Mouse (Mus musculus) limb, embryonic 15.5 days (tissue): ENCODE measurements around the gene Gm10401. TPM values are rescaled to one million over a fixed set of nuclear protein-coding genes. Genes with fewer than 3 reads are reported as not detected.
A peak's percentile ranks its signal among the peaks of the same experiment; 100 is the strongest.
"Not testable (repeated sequence)": the region's sequence is repeated elsewhere in the genome, so short reads cannot be mapped to it uniquely, and the experiment has no call there.

ENCODE experiments used
- ATAC-seq: fragments of 200-750 bp; cut with Nextera tagmentation; 2 replicates; pipeline ENCODE4 v1.8.0; 2017; ENCODE audit warnings: low read depth, moderate TSS enrichment; ENCODE audit not compliant: insufficient number of reproducible peaks, low FRiP score, low TSS enrichment
- H3K27ac ChIP-seq: fragments of 300-500 bp; sonication (generic); 2 replicates; pipeline ENCODE4 v1.5.1; 2015; ENCODE audit warnings: moderate library complexity, mild to moderate bottlenecking, inconsistent platforms
- H3K27me3 ChIP-seq: fragments of 300-500 bp; sonication (generic); 2 replicates; pipeline ENCODE4 v1.6.1; 2015; ENCODE audit warnings: inconsistent platforms
- H3K36me3 ChIP-seq: fragments of 300-500 bp; sonication (generic); 2 replicates; pipeline ENCODE4 v1.6.1; 2015; ENCODE audit warnings: inconsistent platforms
- H3K4me1 ChIP-seq: fragments of 300-500 bp; sonication (generic); 2 replicates; pipeline ENCODE4 v1.6.1; 2015; ENCODE audit warnings: inconsistent platforms
- H3K4me2 ChIP-seq: fragments of 300-500 bp; sonication (generic); 2 replicates; pipeline ENCODE4 v1.6.1; 2015; ENCODE audit warnings: mild to moderate bottlenecking, inconsistent platforms
- H3K4me3 ChIP-seq: fragments of 300-500 bp; sonication (generic); 2 replicates; pipeline ENCODE4 v1.5.1; 2015; ENCODE audit warnings: mild to moderate bottlenecking, inconsistent platforms
- H3K9ac ChIP-seq: fragments of 300-500 bp; sonication (generic); 2 replicates; pipeline ENCODE4 v1.6.1; 2015; ENCODE audit warnings: inconsistent platforms
- H3K9me3 ChIP-seq: fragments of 300-500 bp; sonication (generic); 2 replicates; pipeline ENCODE4 v1.6.1; 2016; ENCODE audit warnings: inconsistent platforms
- WGBS: fragments of 180-500 bp; shearing (Covaris S2); methylation state at CpG from one replicate; pipeline ENCODE4 v1.1.7; 2015; 5-methylcytosine and 5-hydroxymethylcytosine counted together
- polyA plus RNA-seq: library from polyadenylated mRNA; unstranded; fragments of >200 nt; fragmentation: Nextera tagmentation; extraction: Ambion mirVana; gene quantifications from 2 replicates; pipeline ENCODE4 v1.2.1, GENCODE M21; 2015

The Gm10401 gene
- polyA plus RNA-seq, 1 experiment from 2014 or later = 48.3 TPM

GRCm38 (mm10) chr5:115081636-115082035, 16.5 kb downstream of the Gm10401 start:
- no peak overlapping the region for H3K9ac ChIP-seq
- H3K4me1 ChIP-seq = no peaks in the 10 kb centered on the region
- 80% methylated on average over 5 of the region's 5 CpGs for WGBS
- no peak overlapping the region for H3K4me3 ChIP-seq
- H3K9me3 ChIP-seq = no peaks in the 10 kb centered on the region
- H3K36me3 ChIP-seq = peaks cover 47% of the 10 kb centered on the region
- no peak overlapping the region for H3K4me2 ChIP-seq
- no peak overlapping the region for H3K27ac ChIP-seq
- H3K27me3 ChIP-seq = no peaks in the 10 kb centered on the region
- no peak for ATAC-seq

- Histone ChIP-seq H3K9ac (no peak overlapping the region), H3K4me3 (no peak overlapping the region), H3K4me2 (no peak overlapping the region), H3K4me1 (peaks cover 13% of the 10 kb centered on the region), H3K27me3 (no peaks in the 10 kb centered on the region), H3K36me3 (peaks cover 23% of the 10 kb centered on the region), H3K9me3 (no peaks in the 10 kb centered on the region), H3K27ac (no peak overlapping the region)
- no peak for ATAC-seq
- 58% methylated on average over 5 of the region's 5 CpGs for WGBS
Observed at GRCm38 (mm10) chr5:115076144-115076901, 21.8 kb downstream of the Gm10401 start.

DNA sequence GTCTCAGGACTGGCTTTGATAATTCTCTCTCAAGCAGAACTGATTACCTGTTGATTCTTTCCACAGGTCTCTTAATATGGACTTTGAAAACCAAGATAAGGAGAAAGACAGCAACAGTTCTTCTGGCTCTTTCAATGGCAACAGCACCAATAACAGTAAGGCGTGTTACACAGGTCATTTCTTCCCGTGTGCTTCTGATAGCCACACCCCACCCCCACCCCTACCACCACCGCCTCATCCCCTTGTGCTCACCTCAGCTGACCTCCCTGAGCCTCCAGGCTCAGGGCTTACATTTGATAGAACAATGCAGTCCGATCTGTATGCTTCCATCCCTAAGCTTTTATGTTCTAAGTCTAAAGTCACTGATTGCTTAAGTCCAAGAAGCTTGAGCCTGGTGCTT, 23.3 kb downstream of the Gm10401 start:
- Histone ChIP-seq H3K36me3 (peaks cover 16% of the 10 kb centered on the region), H3K4me3 (no peak overlapping the region), H3K27me3 (no peaks in the 10 kb centered on the region), H3K9ac (no peak overlapping the region), H3K4me2 (no peak overlapping the region), H3K27ac (no peak overlapping the region), H3K4me1 (peaks cover 15% of the 10 kb centered on the region), H3K9me3 (no peaks in the 10 kb centered on the region)
- 75% methylated on average over 4 of the region's 4 CpGs for whole genome bisulfite sequencing
- no peak for ATAC-seq

- H3K27ac ChIP-seq, H3K9ac ChIP-seq, H3K27me3 ChIP-seq, H3K9me3 ChIP-seq, H3K4me2 ChIP-seq, H3K4me3 ChIP-seq, ATAC-seq: not testable (repeated sequence)
- Histone ChIP-seq H3K36me3 (peaks cover 16% of the 10 kb centered on the region), H3K4me1 (peaks cover 19% of the 10 kb centered on the region)
- WGBS = 41% methylated on average over 8 of the region's 8 CpGs
Observed at GRCm38 (mm10) chr5:115073306-115073705, 24.8 kb downstream of the Gm10401 start.

DNA sequence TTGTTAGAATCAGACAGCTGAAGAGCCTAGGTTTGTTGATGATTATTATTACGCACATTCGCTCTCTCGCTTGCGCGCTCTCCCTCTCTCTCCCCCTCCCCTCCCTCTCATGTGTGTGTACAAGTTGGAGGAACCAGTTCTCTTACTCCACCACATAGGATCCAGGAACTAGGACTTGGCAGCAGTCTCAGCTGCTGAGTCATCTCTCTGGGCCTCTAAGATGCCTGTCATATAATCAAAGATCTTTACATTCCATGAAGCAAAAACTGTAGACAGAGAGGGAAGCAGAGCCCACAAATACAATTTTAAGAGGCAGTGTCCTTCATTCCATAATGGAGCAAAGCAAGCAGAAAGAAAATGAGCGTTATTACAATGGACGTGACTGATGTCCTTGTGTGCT, 26.0 kb downstream of the Gm10401 start:
- WGBS = 73% methylated on average over 7 of the region's 7 CpGs
- Histone ChIP-seq H3K9ac (no peak overlapping the region), H3K4me2 (no peak overlapping the region)

GRCm38 (mm10) chr5:115071096-115071901, 26.8 kb downstream of the Gm10401 start:
- Histone ChIP-seq H3K4me2 (no peak overlapping the region), H3K4me1 (peaks cover 19% of the 10 kb centered on the region), H3K4me3 (no peak overlapping the region), H3K27me3 (no peaks in the 10 kb centered on the region), H3K36me3 (peaks cover 16% of the 10 kb centered on the region), H3K9me3 (no peaks in the 10 kb centered on the region), H3K27ac (peak overlapping the region; percentile 67), H3K9ac (no peak overlapping the region)
- 77% methylated on average over 11 of the region's 11 CpGs for WGBS
- peak; percentile 24; the same call in 1 of the 2 replicates for ATAC-seq

More for the DNA sequence above, 26.0 kb downstream of the Gm10401 start:
- Histone ChIP-seq H3K36me3 (peaks cover 16% of the 10 kb centered on the region), H3K27me3 (no peaks in the 10 kb centered on the region), H3K4me3 (no peak overlapping the region), H3K4me1 (peaks cover 19% of the 10 kb centered on the region), H3K9me3 (no peaks in the 10 kb centered on the region), H3K27ac (peak overlapping the region; percentile 67)
- ATAC-seq = no peak

GRCm38 (mm10) chr5:115070457-115070856, 27.6 kb downstream of the Gm10401 start:
- H3K36me3 ChIP-seq = peaks cover 8% of the 10 kb centered on the region; the same call in 1 of the 2 replicates
- no peak overlapping the region for H3K9ac ChIP-seq
- H3K27me3 ChIP-seq = no peaks in the 10 kb centered on the region
- H3K27ac ChIP-seq = no peak overlapping the region
- no peaks in the 10 kb centered on the region for H3K9me3 ChIP-seq
- no peak overlapping the region for H3K4me2 ChIP-seq
- H3K4me3 ChIP-seq = no peak overlapping the region
- ATAC-seq = no peak
- 98% methylated on average over 2 of the region's 2 CpGs for WGBS
- H3K4me1 ChIP-seq = peaks cover 19% of the 10 kb centered on the region

DNA sequence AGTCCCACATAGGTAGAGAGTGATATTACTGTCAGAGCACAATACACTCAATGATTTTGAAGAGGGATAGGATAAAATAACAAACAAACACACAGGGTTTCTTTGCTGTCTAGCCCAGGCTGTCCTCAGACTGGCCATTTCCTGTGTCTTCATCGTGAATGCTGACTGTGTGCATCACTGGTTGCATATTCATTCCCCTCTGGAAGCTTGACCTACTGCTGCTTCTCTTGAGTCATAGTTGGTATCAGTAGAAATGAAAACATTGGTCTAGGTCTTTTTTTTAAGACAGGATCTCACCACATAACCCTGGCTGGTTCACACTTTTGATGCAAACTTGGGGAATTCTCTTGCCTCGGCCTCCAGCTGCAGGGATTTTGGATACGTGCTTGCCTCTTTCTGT, 28.5 kb downstream of the Gm10401 start:
- Histone ChIP-seq H3K4me1 (peaks cover 22% of the 10 kb centered on the region), H3K4me3 (no peak overlapping the region), H3K4me2 (no peak overlapping the region), H3K36me3 (peaks cover under 1% of the 10 kb centered on the region; the same call in 1 of the 2 replicates), H3K9me3 (no peaks in the 10 kb centered on the region), H3K27me3 (no peaks in the 10 kb centered on the region), H3K27ac (no peak overlapping the region), H3K9ac (no peak overlapping the region)
- 84% methylated on average over 3 of the region's 3 CpGs for WGBS
- no peak for ATAC-seq

DNA sequence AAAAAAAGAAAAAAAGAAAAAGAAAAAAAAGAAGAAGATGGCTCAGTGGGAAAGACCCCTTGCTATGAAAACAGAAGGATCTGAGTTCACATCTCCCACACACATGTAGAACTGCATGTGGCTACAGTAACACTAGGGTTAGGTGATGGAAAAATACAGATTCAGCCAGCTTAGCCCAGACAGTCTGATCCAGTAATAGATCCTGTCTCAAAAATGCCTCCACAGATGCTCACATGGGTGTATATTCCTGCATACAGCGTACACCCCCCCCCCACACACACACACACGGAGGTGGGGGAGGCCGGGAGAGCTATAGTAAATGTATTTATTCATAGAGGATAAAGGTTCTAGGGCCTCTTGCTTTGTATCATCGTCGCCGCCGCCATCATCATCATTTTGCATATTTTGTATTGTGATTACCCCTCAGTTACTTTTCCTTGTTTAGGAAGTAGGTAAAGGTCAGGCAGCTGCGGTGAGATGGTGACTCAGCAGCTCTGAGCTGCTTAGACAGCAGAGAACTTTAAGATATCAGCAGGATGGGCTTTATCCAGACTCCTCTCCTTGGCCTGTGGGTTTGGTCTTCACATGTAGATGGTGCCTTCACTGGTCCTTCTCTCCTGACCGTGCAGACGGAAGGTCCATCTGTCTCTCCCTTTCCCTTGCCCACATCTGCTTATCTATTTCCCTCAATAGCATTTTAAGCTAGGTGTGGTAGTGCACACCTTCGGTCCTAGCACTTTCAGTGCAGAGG, 29.2 kb downstream of the Gm10401 start:
- Histone ChIP-seq H3K4me1 (peaks cover 22% of the 10 kb centered on the region), H3K27ac (no peak overlapping the region), H3K9me3 (no peaks in the 10 kb centered on the region), H3K4me3 (no peak overlapping the region), H3K36me3 (no peaks in the 10 kb centered on the region; the same call in 1 of the 2 replicates), H3K4me2 (no peak overlapping the region), H3K9ac (no peak overlapping the region), H3K27me3 (no peaks in the 10 kb centered on the region)
- ATAC-seq = no peak
- 91% methylated on average over 11 of the region's 11 CpGs for WGBS

DNA sequence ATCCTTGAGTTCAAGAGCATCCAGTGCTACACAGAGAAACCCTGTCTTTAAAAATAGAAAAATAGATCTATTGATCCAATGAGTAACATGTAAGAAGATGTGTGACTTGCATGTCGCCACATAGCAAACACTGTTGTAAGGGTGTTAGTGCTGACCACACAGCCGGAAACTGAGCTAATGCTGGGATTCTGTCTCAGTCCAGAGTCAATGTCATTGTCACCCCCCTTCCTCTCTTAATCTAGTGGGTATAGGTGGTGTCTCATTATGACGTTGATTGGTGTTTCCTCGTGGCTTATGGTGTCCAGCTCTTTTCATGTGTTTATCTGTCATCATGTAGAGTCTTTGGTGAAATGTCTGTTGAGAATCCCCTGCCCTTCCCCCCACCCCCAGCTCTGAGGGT, 31.9 kb downstream of the Gm10401 start:
- Histone ChIP-seq H3K27me3 (no peaks in the 10 kb centered on the region), H3K4me3 (no peak overlapping the region), H3K4me1 (peaks cover 8% of the 10 kb centered on the region; the same call in 1 of the 2 replicates), H3K27ac (no peak overlapping the region), H3K4me2 (no peak overlapping the region), H3K9me3 (no peaks in the 10 kb centered on the region), H3K9ac (no peak overlapping the region), H3K36me3 (peaks cover 15% of the 10 kb centered on the region)
- WGBS = 80% methylated on average over 4 of the region's 4 CpGs
- ATAC-seq = no peak

- no peaks in the 10 kb centered on the region for H3K27me3 ChIP-seq
- H3K27ac ChIP-seq = no peak overlapping the region
- 0 out of 2 replicates have a peak, but pooled peaks cover 2% of the 10 kb centered on the region for H3K4me1 ChIP-seq
- no peak for ATAC-seq
- H3K4me3 ChIP-seq = no peak overlapping the region
- H3K9ac ChIP-seq = no peak overlapping the region
- H3K4me2 ChIP-seq = no peak overlapping the region
- peaks cover 15% of the 10 kb centered on the region for H3K36me3 ChIP-seq
- 86% methylated on average over 7 of the region's 7 CpGs for WGBS
- no peaks in the 10 kb centered on the region for H3K9me3 ChIP-seq
Observed at GRCm38 (mm10) chr5:115063391-115063790, 34.7 kb downstream of the Gm10401 start.
